Mouse (Mus musculus) liver, adult (tissue): Measurements from ENCODE around the gene Pou3f3.

Experiments
- GATA4 ChIP-seq: IDR thresholded peaks from 2 replicates; pipeline ENCODE4 v1.6.1; 2014; ENCODE audit warnings: mild to moderate bottlenecking, low read length; ENCODE audit not compliant: insufficient replicate concordance

Gene Pou3f3

DNA sequence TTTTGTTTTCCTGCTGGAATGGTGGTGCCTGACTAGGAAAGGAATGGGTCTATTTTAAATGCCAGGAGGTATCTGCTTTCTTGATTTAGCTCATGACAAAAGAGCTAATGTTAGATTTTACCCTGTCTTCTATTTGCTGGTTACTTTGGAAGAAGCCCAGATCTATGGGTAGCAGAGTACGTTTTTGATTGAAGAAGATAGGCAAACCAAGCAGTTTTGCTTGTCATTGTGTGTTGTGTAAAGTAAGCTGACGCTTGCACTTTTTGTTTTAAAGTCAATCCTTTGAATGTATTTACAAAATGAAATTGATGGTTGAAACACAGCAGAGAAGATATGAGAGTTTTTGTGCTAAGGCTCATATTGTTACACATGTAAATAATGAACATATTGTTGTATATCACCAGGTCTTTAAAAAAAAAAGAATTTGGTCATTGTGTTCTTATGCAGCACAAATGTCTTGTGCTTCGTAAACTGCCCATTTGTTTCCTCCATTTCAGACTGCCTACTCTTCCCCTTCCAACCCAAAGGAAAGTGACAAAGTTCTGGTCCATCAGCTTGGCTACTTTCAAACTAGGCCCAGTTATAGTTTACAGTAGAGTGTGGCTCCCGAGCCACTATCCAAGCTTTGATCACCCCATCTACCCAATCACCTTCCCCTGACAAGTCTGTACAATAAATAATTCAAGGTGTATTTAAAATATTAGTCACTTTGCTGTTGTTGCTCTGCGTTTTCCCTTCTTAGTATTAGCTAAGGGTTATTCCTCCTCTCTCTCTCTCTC lies 6.5 kb downstream of the Pou3f3 start:
- no peak for TF ChIP-seq GATA4

DNA sequence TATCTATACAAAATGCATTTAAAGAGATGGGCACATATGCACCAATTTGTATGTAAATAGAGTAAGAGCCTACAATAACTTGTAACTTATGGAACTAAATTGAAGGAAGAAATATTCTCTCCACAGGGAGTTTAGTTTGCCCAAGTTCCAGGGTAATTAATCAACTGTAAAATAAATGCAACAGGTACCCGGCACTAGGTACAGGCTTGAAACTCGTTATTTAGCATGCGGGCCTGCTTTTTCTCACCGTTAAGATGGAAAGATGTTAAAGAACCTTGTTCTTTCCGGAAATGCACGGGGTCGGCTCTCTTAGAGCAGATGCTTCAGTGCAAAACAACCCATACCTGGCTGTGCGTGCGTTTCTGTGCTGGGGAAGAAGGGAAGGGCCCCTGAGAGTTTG lies 7.4 kb downstream of the Pou3f3 start:
- no peak for TF ChIP-seq GATA4

GRCm38 (mm10) chr1:42703424-42703823 lies 7.9 kb downstream of the Pou3f3 start:
- no peak for TF ChIP-seq GATA4

DNA sequence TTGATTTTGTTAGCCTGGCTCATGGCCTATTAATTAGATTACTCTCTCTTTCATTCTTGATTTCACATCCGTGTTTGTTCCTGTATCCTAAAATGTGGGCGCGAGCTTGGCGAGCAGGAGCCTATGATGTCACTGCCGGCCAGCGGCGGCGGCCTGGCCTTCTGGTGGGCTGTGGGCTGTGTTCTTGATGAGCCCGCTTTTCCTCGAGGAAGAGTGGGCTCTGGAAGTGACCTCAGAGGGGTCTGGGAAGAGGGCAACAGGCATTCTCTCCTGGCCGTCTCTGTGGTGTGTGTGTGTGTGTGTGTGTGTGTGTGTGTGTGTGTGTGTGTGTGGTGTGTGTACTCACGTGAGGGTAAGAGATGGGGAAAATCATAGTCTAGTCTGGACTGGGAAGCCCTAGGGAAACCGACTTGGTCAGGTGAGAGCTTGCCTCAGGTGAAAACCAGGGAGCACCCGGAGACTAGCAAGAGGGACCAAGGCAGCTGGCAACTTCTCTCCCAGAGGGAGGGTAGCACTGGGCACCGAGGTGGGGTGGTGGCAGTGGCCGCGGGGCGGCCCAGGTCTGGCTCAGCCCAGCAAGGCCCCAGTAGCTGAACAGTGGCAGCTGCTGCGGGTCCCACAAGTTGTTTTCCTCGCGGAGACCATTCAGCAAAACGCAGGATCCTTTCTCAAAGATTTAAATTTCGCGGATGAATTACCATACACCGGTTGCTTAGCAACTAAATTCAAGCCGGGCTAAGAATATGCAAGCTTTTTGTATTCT lies 8.5 kb downstream of the Pou3f3 start:
- no peak for TF ChIP-seq GATA4

- no peak for TF ChIP-seq GATA4
Measured at GRCm38 (mm10) chr1:42704981-42705810, 9.6 kb downstream of the Pou3f3 start.

GRCm38 (mm10) chr1:42705811-42706160 lies 10.2 kb downstream of the Pou3f3 start:
- TF ChIP-seq GATA4, result no peak

DNA sequence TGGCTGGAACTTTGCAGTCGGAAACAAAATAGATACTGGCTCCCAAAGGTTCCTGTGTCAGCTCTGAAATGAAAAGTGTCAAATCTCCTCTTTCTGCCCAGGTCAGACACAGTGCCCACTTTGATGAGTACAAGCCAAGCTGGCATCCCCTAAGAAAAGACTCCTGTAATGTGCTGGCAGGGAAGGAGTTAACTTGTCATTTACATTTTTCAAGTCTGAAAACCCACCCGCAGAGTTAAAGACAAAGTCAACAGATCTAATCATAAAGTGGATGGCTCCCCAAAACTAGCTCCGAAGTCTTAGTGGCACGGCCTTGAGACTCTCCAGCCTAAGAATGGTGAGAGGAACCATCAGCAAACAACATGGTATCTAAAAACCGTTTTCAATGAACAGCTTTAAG lies 11.6 kb downstream of the Pou3f3 start:
- TF ChIP-seq GATA4, result no peak

DNA sequence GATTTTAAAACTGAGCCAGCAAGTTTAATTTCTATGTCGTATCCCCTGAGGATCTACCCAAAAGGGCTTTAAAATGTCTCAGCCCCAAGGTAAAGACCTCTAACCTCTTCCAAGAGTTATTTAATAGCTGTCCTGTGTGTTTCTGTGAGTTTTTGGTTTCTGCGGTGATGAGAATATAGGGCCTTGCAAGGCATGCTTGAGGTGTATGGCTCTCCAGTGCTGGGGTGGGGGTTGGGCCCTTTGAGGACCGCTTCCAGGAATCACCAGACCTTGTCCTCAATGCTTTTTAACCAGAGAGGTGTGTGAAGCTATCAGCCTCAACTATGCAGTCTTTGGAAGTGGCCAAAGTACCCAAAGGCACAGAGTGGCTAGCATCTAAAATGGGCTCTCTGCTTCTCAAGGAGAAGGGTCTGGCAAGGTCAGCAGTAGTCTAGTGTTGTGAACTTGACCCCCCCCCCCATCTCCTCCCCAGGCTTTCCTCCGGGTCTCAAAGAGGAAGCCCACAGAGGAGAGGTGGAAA lies 12.1 kb downstream of the Pou3f3 start:
- no peak for TF ChIP-seq GATA4

DNA sequence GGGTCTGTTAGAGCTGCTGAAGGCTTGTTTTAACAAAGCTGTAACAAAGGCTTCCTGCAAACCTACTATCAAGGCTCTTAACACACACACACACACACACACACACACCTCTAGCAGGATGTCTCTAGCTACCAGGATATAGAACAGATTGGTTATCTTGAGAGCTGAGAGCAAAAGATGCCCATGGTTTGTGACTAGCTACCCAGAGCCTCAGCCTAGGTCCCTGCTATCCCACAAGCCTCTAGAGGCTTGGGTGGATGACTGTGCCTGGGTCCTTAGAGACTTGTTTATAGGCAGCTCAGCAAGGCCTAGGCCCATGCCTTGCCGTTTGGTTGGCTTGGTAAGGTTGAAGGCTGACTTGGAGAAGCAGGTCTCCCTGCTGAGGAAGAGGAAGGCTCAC lies 13.5 kb downstream of the Pou3f3 start:
- no peak for TF ChIP-seq GATA4

GRCm38 (mm10) chr1:42709431-42710160 lies 14.0 kb downstream of the Pou3f3 start:
- TF ChIP-seq GATA4, result no peak

GRCm38 (mm10) chr1:42710234-42710633 lies 14.7 kb downstream of the Pou3f3 start:
- no peak for TF ChIP-seq GATA4

GRCm38 (mm10) chr1:42710995-42711394 lies 15.4 kb downstream of the Pou3f3 start:
- no peak for TF ChIP-seq GATA4

DNA sequence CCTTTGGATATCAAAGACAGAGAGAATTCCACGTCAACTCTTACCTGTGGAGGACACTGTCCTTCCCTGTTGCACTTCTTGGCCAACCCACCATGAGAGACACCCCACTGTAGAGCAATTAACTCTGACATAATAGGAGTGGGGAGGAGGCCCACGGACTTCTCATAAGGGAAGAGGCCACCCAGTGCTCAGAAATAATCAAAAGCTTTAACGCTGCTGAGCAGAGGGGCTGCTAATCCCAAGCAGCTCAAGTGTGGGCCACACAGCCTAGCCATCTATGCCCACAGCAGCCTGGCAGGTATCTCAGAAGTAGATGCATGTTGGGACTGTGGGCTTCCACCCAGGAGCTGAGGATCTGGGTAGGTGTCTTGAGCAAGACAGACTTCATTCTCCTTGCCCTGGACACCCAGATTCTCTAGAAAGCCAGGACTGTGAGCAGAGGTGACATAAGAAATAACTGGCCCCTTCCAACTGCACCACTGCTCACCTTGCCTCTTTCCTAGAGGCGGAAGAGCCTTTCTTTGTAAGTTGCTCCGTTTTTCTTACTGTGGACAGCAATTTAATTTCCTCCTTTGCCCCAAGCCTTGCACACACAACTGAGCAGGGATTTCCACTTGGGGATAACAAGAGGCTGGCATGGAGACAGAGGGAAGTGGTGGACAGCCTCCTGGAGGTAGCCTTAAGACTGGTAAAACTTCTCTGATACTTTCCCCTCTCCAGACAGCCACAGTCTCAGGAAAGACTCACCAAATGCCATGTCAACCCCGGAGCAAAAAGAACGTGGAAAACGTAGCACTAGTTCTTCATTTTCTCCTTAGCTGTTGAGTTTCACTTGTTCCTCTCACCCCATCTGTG lies 16.1 kb downstream of the Pou3f3 start:
- TF ChIP-seq GATA4, result no peak

DNA sequence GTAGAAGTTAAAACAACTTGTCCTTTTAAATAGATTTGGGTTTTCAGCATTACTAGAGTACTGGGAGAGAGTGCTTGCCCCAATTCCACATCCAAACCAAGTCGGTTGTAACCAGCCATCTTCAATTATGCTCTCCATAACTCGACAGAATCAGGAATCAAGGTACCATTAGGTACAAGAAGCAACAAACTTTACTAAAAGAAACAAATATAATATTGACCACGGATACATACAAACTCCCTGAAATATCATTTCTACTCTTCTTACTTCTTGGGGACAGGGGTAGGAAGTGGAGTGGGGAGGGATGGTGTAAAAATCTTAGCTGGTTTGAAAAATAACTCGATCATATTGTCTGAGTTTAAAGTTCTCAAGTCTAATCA lies 16.7 kb downstream of the Pou3f3 start:
- TF ChIP-seq GATA4, result no peak
